Mouse (Mus musculus) lung, adult 2 months (tissue): ENCODE results near the gene Slc46a1.

Source experiments
- CTCF ChIP-seq: fragments of 200-500 bp; IDR thresholded peaks from 2 replicates; pipeline ENCODE4 v1.5.1; 2011; ENCODE audit warnings: mild to moderate bottlenecking, low read length, control low read depth; ENCODE audit not compliant: insufficient read depth
- POLR2A ChIP-seq: fragments of 200-500 bp; IDR thresholded peaks from 2 replicates; pipeline ENCODE4 v1.6.1; 2011; ENCODE audit warnings: low read depth, mild to moderate bottlenecking, control low read depth, low read length, borderline replicate concordance; ENCODE audit errors: extremely low read depth

GRCm38 (mm10) chr11:78420263-78420889, 45.1 kb upstream of the Slc46a1 start:
- TF ChIP-seq CTCF (no peak), POLR2A (no peak)
